Mouse (Mus musculus) kidney, embryonic 14.5 days (tissue): ENCODE measurements around the gene Hip1r. TPM values are rescaled to one million over a fixed set of nuclear protein-coding genes. Genes with fewer than 3 reads are reported as not detected.

Experiments
- ATAC-seq: fragments of 200-750 bp; cut with Nextera tagmentation; 2 replicates; pipeline ENCODE4 v1.8.0; 2017; ENCODE audit warnings: moderate number of reproducible peaks, mild to moderate bottlenecking, moderate TSS enrichment, moderate library complexity; ENCODE audit not compliant: low FRiP score, low TSS enrichment
- H3K27ac ChIP-seq: fragments of 300-500 bp; sonication (generic); 2 replicates; pipeline ENCODE4 v1.5.1; 2014; ENCODE audit warnings: low read depth, mild to moderate bottlenecking, low read length, moderate library complexity, mixed read lengths
- H3K27me3 ChIP-seq: fragments of 300-500 bp; sonication (generic); 2 replicates; pipeline ENCODE4 v1.6.1; 2014; ENCODE audit warnings: mild to moderate bottlenecking, low read length; ENCODE audit not compliant: control insufficient read depth, insufficient read depth
- H3K36me3 ChIP-seq: fragments of 300-500 bp; sonication (generic); 2 replicates; pipeline ENCODE4 v1.6.1; 2014; ENCODE audit warnings: low read length, mixed read lengths; ENCODE audit not compliant: control insufficient read depth, insufficient read depth
- H3K4me1 ChIP-seq: fragments of 300-500 bp; sonication (generic); 2 replicates; pipeline ENCODE4 v1.6.1; 2014; ENCODE audit warnings: low read length, mixed read lengths; ENCODE audit not compliant: control insufficient read depth, insufficient read depth
- H3K4me2 ChIP-seq: fragments of 300-500 bp; sonication (generic); replicated peaks from 2 replicates; pipeline ENCODE4 v1.6.1; 2014; ENCODE audit warnings: low read depth, mild to moderate bottlenecking, low read length
- H3K4me3 ChIP-seq: fragments of 300-500 bp; sonication (generic); 2 replicates; pipeline ENCODE4 v1.5.1; 2014; ENCODE audit warnings: mild to moderate bottlenecking, low read length
- H3K9ac ChIP-seq: fragments of 300-500 bp; sonication (generic); 2 replicates; pipeline ENCODE4 v1.6.1; 2014; ENCODE audit warnings: low read depth, mild to moderate bottlenecking, low read length, moderate library complexity
- H3K9me3 ChIP-seq: fragments of 300-500 bp; sonication (generic); 2 replicates; pipeline ENCODE4 v1.6.1; 2016; ENCODE audit warnings: low read length; ENCODE audit not compliant: control insufficient read depth
- WGBS: fragments of 180-500 bp; shearing (Covaris S2); extraction: QIAGEN DNeasy Blood & Tissue Kit; methylation state at CpG from one replicate; pipeline ENCODE4 v1.1.7; 2014; 5-methylcytosine and 5-hydroxymethylcytosine counted together
- polyA plus RNA-seq: library from polyadenylated mRNA; unstranded; fragments of >200 nt; fragmentation: Nextera tagmentation; extraction: Ambion mirVana; gene quantifications from 2 replicates; pipeline ENCODE4 v1.2.1, GENCODE M21; 2014

Gene Hip1r
- polyA plus RNA-seq, 1 experiment from 2014 or later: 13.0 TPM

GRCm38 (mm10) chr5:124021701-124022100, 48.3 kb downstream of the Hip1r start:
- Histone ChIP-seq H3K9me3 (no peaks in the 10 kb centered on the region), H3K36me3 (no peaks in the 10 kb centered on the region; the same call in 1 of the 2 replicates), H3K27ac (no peak overlapping the region), H3K4me3 (no peak overlapping the region), H3K4me1 (peaks cover 52% of the 10 kb centered on the region), H3K27me3 (no peaks in the 10 kb centered on the region), H3K9ac (no peak overlapping the region), H3K4me2 (no peak overlapping the region)
- ATAC-seq: no peak
- 92% methylated on average over 11 of the region's 11 CpGs for WGBS

GRCm38 (mm10) chr5:124022365-124022764, 48.9 kb downstream of the Hip1r start:
- Histone ChIP-seq H3K36me3 (no peaks in the 10 kb centered on the region; the same call in 1 of the 2 replicates), H3K9me3 (no peaks in the 10 kb centered on the region), H3K9ac (no peak overlapping the region), H3K27me3 (no peaks in the 10 kb centered on the region), H3K27ac (no peak overlapping the region), H3K4me2 (no peak overlapping the region), H3K4me3 (no peak overlapping the region), H3K4me1 (peaks cover 46% of the 10 kb centered on the region)
- no peak for ATAC-seq
- 74% methylated on average over 7 of the region's 7 CpGs for WGBS

- Histone ChIP-seq H3K4me3 (no peak overlapping the region), H3K9me3 (no peaks in the 10 kb centered on the region), H3K27ac (peak overlapping the region; percentile 47), H3K4me1 (peaks cover 42% of the 10 kb centered on the region), H3K9ac (no peak overlapping the region), H3K27me3 (no peaks in the 10 kb centered on the region), H3K4me2 (no peak overlapping the region), H3K36me3 (no peaks in the 10 kb centered on the region; the same call in 1 of the 2 replicates)
- no peak; the same call in 1 of the 2 replicates for ATAC-seq
- 63% methylated on average over 6 of the region's 6 CpGs for WGBS
These were observed 51.2 kb downstream of the Hip1r start for GRCm38 (mm10) chr5:124024677-124025076.

GRCm38 (mm10) chr5:124025146-124025545, 51.7 kb downstream of the Hip1r start:
- peak; percentile 13 for ATAC-seq
- Histone ChIP-seq H3K9ac (no peak overlapping the region), H3K27ac (peak overlapping the region; percentile 47), H3K9me3 (no peaks in the 10 kb centered on the region), H3K36me3 (no peaks in the 10 kb centered on the region; the same call in 1 of the 2 replicates), H3K4me3 (no peak overlapping the region), H3K4me1 (peaks cover 47% of the 10 kb centered on the region), H3K27me3 (no peaks in the 10 kb centered on the region), H3K4me2 (no peak overlapping the region)
- WGBS: 31% methylated on average over 9 of the region's 9 CpGs

- no peaks in the 10 kb centered on the region for H3K9me3 ChIP-seq
- 77% methylated on average over 15 of the region's 15 CpGs for WGBS
- H3K4me3 ChIP-seq: no peak overlapping the region
- H3K4me2 ChIP-seq: no peak overlapping the region
- peaks cover 53% of the 10 kb centered on the region for H3K4me1 ChIP-seq
- H3K27ac ChIP-seq: no peak overlapping the region; the same call in 1 of the 2 replicates
- no peaks in the 10 kb centered on the region; the same call in 1 of the 2 replicates for H3K36me3 ChIP-seq
- peak; percentile 30; the same call in 1 of the 2 replicates for ATAC-seq
- no peaks in the 10 kb centered on the region for H3K27me3 ChIP-seq
- no peak overlapping the region for H3K9ac ChIP-seq
These were observed 52.4 kb downstream of the Hip1r start for GRCm38 (mm10) chr5:124025587-124026441.

GRCm38 (mm10) chr5:124026568-124026967, 53.1 kb downstream of the Hip1r start:
- H3K9ac ChIP-seq: no peak overlapping the region
- no peaks in the 10 kb centered on the region for H3K9me3 ChIP-seq
- WGBS: 73% methylated on average over 5 of the region's 5 CpGs
- no peak overlapping the region for H3K4me3 ChIP-seq
- H3K4me1 ChIP-seq: peaks cover 53% of the 10 kb centered on the region
- H3K27ac ChIP-seq: no peak overlapping the region
- no peak for ATAC-seq
- no peaks in the 10 kb centered on the region; the same call in 1 of the 2 replicates for H3K36me3 ChIP-seq
- no peaks in the 10 kb centered on the region for H3K27me3 ChIP-seq
- H3K4me2 ChIP-seq: no peak overlapping the region

- Histone ChIP-seq H3K36me3 (no peaks in the 10 kb centered on the region; the same call in 1 of the 2 replicates), H3K27ac (no peak overlapping the region; the same call in 1 of the 2 replicates), H3K4me2 (no peak overlapping the region), H3K27me3 (no peaks in the 10 kb centered on the region), H3K4me1 (peaks cover 53% of the 10 kb centered on the region), H3K4me3 (no peak overlapping the region), H3K9ac (0 out of 2 replicates have a peak overlapping the region, but pooled peaks have one; percentile 18), H3K9me3 (no peaks in the 10 kb centered on the region)
- 80% methylated on average over 19 of the region's 19 CpGs for WGBS
- ATAC-seq: no peak
These were observed 54.5 kb downstream of the Hip1r start for GRCm38 (mm10) chr5:124027702-124028470.

GRCm38 (mm10) chr5:124028680-124029079, 55.3 kb downstream of the Hip1r start:
- Histone ChIP-seq H3K9ac (no peak overlapping the region), H3K27ac (no peak overlapping the region), H3K36me3 (no peaks in the 10 kb centered on the region; the same call in 1 of the 2 replicates), H3K4me3 (no peak overlapping the region), H3K27me3 (no peaks in the 10 kb centered on the region), H3K9me3 (no peaks in the 10 kb centered on the region), H3K4me2 (no peak overlapping the region), H3K4me1 (peaks cover 53% of the 10 kb centered on the region)
- no peak for ATAC-seq
- WGBS: 71% methylated on average over 7 of the region's 7 CpGs
